Mouse (Mus musculus) central nervous system, embryonic 14 days (tissue): ENCODE data around the gene Tle2. TPM values are rescaled to one million over a fixed set of nuclear protein-coding genes. Genes with fewer than 3 reads are reported as not detected.

Experiments
- polyA plus RNA-seq: library from polyadenylated mRNA; depleted of rRNA; stranded (reverse); fragments of >200 nt; gene quantifications from 2 replicates; pipeline ENCODE4 v1.2.3, GENCODE M21; 2012; rRNA removed

Gene Tle2
- 102 and 134 TPM in 2 replicates for polyA plus RNA-seq

GRCm38 (mm10) chr10:81574081-81575056 lies at the start of gene Tle2:
Tle2 (plus strand) TSS chr10:81574561.

GRCm38 (mm10) chr10:81545161-81545747 lies 29.1 kb upstream of the Tle2 start, which contains the start of gene Gna11:
Gna11 (minus strand) TSS chr10:81545190.

DNA sequence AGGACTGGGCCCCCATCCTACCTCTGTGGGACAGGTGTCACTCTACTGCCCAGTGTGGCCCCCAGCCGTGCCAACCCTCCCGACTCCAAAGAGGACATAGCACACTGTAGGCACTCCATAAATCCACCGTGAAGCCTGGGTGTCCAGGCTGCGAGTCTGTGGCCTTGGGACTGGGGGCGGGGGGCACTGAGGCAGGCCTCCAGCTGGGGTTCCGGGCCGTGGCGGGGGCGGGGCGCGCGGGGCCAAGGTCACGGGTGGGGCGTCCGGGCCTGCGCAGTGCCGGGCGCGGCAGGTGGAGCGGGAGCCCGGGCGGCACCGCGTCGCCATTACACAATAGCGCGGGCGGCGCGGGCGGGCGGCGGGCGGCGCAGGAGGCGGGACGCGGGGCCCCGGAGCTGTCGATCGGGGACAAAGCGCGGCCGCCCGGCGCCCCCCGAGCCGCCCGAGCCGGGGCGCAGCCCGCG lies 15.2 kb upstream of the Tle2 start, which contains the start of gene Aes:
Gene Aes (plus strand): TSS at position 326 of the 464 bp plus-strand sequence.

DNA sequence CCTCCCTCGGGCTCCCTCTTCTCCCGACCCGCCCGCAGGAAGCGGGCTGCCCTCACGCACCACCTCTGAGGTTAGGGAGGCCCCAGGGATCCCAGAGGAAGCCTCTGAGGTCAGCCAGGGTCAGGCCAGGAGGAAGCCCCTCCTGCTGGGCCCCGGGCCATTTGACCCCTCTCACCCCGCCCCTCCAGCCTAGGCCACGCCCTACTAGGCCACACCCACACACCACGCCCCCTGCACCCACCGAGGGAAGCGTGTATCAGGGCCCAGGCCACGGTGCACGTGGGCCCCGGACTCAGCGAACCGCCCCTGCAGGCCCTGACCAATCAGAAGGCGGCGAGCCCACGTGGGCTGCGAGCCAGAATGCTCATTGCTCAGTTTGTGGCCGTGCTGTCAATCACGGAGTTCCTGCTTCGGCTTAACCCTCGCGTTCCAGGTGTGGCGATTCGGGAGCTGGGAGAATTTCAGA lies 26.4 kb downstream of the Tle2 start, which contains the start of gene Tle6:
Gene Tle6 (minus strand): TSS at position 336 of the 466 bp plus-strand sequence.

GRCm38 (mm10) chr10:81605974-81606751 lies 31.8 kb downstream of the Tle2 start, which contains the start of gene BC025920:
BC025920 (plus strand) TSS chr10:81606270.

GRCm38 (mm10) chr10:81626994-81627835 lies 52.9 kb downstream of the Tle2 start, which contains the start of gene Sirt6:
Sirt6 (minus strand) TSS chr10:81627797.

GRCm38 (mm10) chr10:81628390-81628789 lies 54.0 kb downstream of the Tle2 start, which contains the start of gene Ankrd24:
Ankrd24 (plus strand) TSS chr10:81628540.

Other genes starting within 250 kb of the Tle2 start
- 3.5 and 4.3 TPM in 2 replicates for gene Tbxa2r, start 245.8 kb upstream of the Tle2 start, polyA plus RNA-seq
- 0.04 and 0.13 TPM in 2 replicates for gene Gipc3, start 231.3 kb upstream of the Tle2 start, polyA plus RNA-seq
- gene Hmg20b, start 224.1 kb upstream of the Tle2 start, polyA plus RNA-seq, result 68.8 and 75.6 TPM in 2 replicates
- 10.2 and 11.7 TPM in 2 replicates for gene Mfsd12, start 217.1 kb upstream of the Tle2 start, polyA plus RNA-seq
- 0.14 and 0.44 TPM in 2 replicates for gene 4930404N11Rik, start 208.7 kb upstream of the Tle2 start, polyA plus RNA-seq
- gene Fzr1, start 196.0 kb upstream of the Tle2 start, polyA plus RNA-seq, result 130 and 138 TPM in 2 replicates
- 65.9 and 67.3 TPM in 2 replicates for gene Dohh, start 190.1 kb upstream of the Tle2 start, polyA plus RNA-seq
- gene Gm48551, start 190.1 kb upstream of the Tle2 start, polyA plus RNA-seq, result 6.7 and 7.1 TPM in 2 replicates
- gene Gm48552, start 185.6 kb upstream of the Tle2 start, polyA plus RNA-seq, result 8.2 and 10.2 TPM in 2 replicates
- gene Smim24, start 181.5 kb upstream of the Tle2 start, polyA plus RNA-seq, result 3.1 and 3.9 TPM in 2 replicates
- gene Nfic, start 118.9 kb upstream of the Tle2 start, polyA plus RNA-seq, result 11.0 and 17.7 TPM in 2 replicates
- 286 and 299 TPM in 2 replicates for gene Celf5, start 91.9 kb upstream of the Tle2 start, polyA plus RNA-seq
- 145 and 155 TPM in 2 replicates for gene Ncln, start 78.2 kb upstream of the Tle2 start, polyA plus RNA-seq
- 0.34 and 0.43 TPM in 2 replicates for gene S1pr4, start 74.4 kb upstream of the Tle2 start, polyA plus RNA-seq
- 0.84 and 1.1 TPM in 2 replicates for gene Gna15, start 50.3 kb upstream of the Tle2 start, polyA plus RNA-seq
- gene Gna11, start 29.4 kb upstream of the Tle2 start, polyA plus RNA-seq, result 94.4 and 98.2 TPM in 2 replicates
- gene Aes, start 15.1 kb upstream of the Tle2 start, polyA plus RNA-seq, result 534 and 542 TPM in 2 replicates
- 5.5 and 10.4 TPM in 2 replicates for gene Tle6, start 26.5 kb downstream of the Tle2 start, polyA plus RNA-seq
- gene BC025920, start 31.7 kb downstream of the Tle2 start, polyA plus RNA-seq, result 5.9 and 7.4 TPM in 2 replicates
- 76.7 and 79.5 TPM in 2 replicates for gene Sirt6, start 53.2 kb downstream of the Tle2 start, polyA plus RNA-seq
- gene Ankrd24, start 54.0 kb downstream of the Tle2 start, polyA plus RNA-seq, result 70.6 and 82.1 TPM in 2 replicates
- 3.0 and 3.1 TPM in 2 replicates for gene Gm10778, start 74.5 kb downstream of the Tle2 start, polyA plus RNA-seq
- gene Zfp433, start 130.3 kb downstream of the Tle2 start, polyA plus RNA-seq, result 7.9 and 8.2 TPM in 2 replicates
- 12.5 and 12.8 TPM in 2 replicates for gene Gm3055, start 196.6 kb downstream of the Tle2 start, polyA plus RNA-seq
- gene Gm4767, start 237.6 kb downstream of the Tle2 start, polyA plus RNA-seq, result 0.52 and 0.55 TPM in 2 replicates